Mouse (Mus musculus) right cerebral cortex, adult 18-20 months (tissue): Measurements from ENCODE around the gene Btbd35f12.
"Not testable (repeated sequence)": the region's sequence is repeated elsewhere in the genome, so short reads cannot be mapped to it uniquely, and the experiment has no call there.

ENCODE experiments used
- DNase-seq: peaks from one replicate; pipeline ENCODE4 v3.0.0; 2022; ENCODE audit warnings: mixed read lengths

Btbd35f12 gene

GRCm38 (mm10) chrX:33313079-33313478 lies at the start of gene Btbd35f12:
Gene Btbd35f12 (plus strand): TSS chrX:33313379.
- not testable (repeated sequence) for DNase-seq

GRCm38 (mm10) chrX:33353254-33353653 lies 40.1 kb downstream of the Btbd35f12 start:
- not testable (repeated sequence) for DNase-seq
